Mouse (Mus musculus) layer of hippocampus, postnatal 14 days (tissue): Measurements from ENCODE around the gene Pfn1. TPM values are rescaled to one million over a fixed set of nuclear protein-coding genes. Genes with fewer than 3 reads are reported as not detected.

ENCODE experiments used
- DNase-seq, 2 experiments: peaks; one replicate each; pipeline ENCODE4 v3.0.0; 2021 to 2022; ENCODE audit warnings: low spot score in 2 of 2, mixed read lengths in 1 of 2
- total RNA-seq, 2 experiments: library from RNA; stranded (reverse); gene quantifications; 2 replicates each; pipeline ENCODE4 v1.2.3; 2021

Gene Pfn1
- total RNA-seq, 2 experiments from 2014 or later: 340 to 380 TPM

DNA sequence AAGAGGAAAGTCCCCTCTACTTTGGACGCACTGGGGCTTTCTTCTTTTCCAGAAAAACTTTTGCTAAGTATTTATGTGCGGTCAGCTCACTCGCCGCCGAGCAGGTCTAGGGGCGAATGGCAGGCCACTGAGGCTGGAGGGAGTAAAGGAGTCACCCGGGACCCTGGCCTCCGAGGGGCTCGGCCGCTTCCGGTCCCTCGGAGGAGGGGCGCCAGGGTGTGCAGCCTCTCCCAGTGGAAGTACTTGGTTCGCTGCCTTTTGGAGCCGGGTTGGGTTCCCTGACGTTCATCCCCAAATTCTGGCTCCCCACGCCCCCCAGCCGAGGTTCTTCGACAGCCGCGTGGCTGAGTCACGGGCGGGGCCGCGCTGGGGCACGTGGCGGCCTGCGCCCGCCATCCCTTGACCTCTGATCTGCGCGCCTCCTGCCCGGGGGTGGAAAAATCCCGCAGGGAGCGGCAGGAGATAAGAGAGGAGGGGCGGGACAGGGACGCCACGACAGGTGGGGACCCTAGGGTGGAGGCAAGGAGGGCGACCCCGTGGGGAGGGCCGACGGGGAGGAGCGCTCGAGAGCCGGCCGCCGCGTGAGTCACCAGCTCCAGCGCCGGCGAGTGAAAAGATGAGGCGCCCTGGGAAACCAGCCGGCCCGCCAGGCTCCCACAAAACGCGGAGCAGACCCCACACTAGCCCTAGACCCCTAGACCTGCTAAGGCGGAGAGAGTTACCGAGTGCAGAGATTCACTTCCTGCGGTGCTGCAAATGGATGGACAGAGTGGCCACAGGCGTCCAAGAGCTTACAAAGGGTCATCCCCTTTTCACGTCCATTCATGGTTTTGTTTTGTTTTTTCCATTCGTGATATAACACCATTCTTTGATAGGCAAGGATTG is 1.4 kb upstream of the Pfn1 start:
- no peak for DNase-seq

DNA sequence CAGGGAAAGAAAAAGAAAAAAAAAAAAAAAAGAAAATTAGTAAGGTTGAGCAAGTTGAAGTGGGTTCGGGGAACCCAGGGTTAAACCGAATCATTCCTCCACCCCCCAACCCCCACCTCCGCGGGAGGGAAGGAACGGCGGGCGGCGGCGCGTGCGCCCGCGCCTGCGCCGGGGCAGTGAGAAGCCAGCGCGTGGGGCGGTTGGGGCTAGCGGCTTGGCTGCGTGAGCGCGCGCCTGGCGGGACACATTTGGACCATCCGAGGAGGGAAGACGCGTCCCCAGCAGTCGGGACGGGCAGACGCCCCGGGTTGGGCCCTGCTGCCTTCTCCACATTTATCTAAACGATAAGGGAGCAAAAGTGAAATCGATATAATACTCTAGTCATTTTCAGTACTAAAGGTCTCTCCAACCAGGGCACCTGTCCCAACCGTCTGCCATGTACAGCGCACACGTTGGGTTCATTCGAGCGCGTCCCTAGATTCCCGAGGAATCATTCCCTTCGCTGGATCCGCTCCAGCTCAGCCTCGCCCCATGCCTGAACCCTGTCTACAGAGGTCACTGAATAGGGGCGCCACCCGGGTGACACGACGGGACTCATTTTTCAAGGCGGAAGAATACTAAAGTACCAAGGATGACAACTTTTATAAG is 603 bp upstream of the Pfn1 start:
- peak in 1 of 2 experiments; percentile 78 for DNase-seq

DNA sequence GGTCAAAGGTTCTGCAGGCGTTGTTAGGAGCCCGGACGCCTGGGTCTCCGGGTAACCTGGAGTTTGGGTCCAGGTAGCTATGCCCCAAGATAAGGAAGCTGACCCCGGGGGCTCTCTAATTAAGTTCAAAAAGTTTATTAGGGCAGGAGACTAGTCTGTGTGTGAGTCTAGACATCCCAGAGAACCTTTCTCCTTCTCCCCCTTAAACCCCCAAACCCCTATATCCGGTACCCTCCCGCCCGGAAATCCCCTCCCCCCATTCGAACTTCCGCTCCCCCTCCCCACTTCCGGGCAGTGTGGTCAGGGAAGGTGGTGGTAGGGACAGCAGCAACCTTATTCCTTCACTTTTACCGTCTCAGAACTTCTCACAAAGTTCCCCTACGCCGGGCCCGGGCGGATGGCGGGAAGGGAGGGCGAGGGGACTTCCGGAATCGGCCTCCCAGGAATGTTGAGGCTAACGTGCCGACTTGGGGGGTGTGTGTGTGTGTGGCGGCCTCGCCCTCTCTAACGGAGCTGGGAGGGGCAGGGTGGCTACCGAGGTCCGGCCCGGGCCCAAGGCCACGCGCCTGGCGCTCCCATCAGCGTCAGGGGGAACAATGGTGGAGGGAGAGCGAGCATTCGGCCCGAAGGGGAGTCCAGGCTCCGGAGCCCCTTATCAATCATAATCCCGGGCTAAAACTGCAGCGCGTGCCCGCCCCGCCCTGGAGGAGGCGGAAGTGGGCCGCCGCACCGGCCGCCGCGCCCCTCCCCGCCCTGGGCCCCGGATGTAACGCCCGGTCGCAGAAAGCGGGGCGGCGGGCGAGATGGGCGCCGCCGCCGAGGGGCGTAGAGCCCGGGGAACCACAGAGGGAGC is 873 bp downstream of the Pfn1 start:
- peak in 1 of 2 experiments; percentile 46 for DNase-seq

DNA sequence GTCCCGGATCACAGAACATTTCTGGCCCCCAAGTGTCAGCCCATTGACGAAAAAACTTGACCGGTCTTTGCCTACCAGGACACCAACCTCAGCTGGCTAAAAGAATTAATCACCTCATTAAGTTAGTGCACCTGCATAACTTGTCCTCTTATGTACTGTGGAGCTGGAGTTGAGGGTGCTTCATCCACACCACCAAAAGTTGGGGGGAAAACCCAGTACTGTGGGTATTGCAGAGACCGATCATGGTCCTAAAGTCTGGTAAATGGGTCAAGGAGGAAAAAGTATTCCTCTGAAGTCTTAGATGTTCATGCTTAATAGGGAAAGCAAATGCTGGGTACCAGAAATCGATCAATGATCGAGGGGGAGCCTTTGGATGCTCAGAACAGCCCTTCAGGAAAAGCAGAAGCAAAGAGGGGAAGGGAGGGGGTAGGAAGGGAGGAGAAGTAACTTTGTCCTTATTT is 1.5 kb downstream of the Pfn1 start:
- DNase-seq: no peak

DNA sequence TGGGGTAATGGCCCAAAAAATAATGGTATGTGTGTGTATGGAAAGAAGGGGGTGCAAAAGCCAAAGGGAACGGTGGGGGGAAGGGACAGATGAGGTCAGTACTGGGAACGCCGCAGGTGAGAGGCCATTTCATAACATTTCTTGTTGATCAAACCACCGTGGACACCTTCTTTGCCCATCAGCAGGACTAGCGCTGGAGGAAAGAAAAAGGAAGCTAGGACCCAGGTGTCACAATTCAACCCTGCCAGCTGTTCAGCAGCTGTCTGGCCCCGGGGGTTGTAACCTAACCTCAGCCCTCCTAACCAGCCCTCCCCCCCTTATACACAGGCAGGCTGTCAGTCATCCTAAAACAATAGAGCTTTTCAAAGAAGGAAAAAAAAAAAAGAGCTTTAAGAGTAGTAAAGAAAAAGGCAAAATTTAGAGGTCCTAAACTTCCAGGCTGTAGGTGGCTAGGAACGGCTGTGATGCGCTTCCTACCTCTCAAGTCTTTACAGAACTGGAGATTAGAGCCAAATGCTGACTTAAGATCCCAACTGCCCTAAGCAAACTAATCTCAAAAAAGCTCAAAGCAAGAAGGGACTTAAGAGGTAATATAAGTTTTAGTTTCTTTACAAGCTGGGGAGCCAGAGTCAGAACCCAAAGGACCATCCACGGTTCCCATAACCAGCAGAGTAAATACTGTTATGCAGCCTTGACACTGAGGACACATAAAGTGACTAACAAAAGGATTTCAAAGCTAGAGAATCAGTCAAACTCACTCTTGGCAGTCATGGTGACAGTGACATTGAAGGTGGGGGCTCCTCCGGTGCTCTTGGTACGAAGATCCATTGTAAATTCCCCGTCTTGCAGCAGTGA is 2.2 kb downstream of the Pfn1 start:
- DNase-seq: no peak

DNA sequence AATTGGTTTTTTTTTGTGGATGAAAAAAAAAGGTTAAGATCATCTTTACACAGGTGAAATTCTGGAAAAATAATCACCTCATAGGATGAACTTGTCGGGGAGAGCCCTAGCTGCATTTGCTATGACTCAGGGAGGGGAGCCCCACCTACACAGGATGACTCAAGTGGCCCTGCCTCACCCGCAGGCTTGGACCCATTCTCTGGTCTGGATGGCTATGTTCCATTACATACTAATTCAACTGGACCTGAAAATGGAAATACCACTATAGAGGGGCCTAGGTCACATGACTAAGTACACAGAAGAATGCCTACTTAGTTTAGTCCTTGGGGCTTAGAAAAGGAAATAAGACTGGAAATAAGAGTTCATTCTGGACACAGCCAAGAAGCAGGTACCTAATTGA is 3.1 kb downstream of the Pfn1 start:
- no peak for DNase-seq

DNA sequence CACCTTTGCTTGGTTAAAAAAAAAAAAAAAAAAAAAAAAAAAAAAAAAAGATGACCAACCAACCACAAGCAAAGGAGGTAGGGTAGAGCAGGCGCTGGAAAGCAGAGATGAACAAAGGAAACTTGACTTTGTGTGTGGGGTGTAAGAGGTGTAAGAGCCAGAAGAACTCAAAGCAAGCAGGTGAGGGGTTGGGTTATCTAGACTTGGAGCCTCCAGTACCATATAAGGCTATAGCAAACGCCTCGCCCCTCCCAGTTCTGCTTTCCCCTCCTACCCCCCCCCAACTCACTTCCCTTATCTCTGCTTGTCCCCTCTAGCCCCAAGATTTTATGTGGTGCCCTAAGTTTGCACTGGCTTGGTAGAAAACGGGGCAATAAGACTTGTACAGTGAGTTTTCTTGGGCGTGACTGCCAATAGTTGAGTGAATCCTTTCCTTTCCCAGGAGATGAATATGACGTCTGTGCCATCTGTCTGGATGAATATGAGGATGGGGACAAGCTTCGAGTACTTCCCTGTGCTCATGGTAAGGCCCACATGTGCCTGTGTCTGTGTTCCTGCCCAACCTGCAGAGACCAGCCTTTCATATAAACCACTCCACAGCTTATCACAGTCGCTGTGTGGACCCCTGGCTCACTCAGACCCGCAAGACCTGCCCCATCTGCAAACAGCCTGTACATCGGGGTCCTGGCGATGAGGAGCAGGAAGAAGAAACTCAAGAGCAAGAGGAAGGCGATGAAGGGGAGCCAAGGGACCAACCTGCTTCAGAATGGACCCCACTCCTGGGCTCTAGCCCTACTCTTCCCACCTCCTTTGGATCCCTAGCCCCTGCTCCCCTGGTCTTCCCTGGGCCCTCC is 3.9 kb downstream of the Pfn1 start:
- no peak for DNase-seq

DNA sequence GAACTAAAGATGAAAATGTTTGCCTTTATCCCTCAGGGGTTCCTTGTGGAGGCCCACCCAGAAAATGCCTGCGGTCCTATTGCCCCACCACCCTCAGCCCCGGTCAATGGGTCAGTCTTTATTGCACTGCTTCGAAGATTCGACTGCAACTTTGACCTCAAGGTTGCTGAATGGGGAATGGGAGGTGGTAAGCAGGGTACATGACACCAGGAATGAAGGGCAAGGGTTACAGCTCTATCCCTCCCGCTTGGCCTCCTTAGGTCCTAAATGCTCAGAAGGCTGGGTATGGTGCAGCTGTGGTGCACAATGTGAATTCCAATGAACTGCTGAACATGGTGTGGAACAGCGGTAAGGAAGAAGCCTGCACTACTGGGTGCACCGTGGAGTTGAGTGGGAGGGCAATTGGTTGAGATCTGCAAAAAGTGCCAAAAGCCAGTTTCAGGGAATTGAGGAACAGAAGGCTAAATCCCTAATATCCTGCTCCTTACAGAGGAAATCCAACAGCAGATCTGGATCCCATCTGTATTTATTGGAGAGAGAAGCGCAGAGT is 5.2 kb downstream of the Pfn1 start:
- DNase-seq: no peak

DNA sequence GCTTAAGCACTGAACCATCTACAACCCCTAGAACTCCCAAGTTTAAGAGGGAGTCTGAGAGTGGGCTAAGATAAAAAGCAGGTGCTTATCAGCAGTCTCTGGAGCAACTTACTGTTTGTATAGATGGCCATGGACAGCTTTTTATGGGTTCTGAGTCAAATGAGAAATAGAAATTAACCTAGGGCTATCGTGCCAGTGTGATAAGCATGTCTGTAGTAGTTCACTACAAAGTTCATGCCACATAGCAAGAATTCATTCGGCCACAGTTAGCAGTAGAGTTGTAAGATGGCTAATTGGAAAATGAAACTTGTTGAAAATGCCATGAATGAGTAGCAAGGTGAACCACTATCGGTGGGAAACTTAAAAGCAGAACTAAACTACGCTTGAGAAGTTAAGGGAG is 5.9 kb downstream of the Pfn1 start:
- no peak for DNase-seq

DNA sequence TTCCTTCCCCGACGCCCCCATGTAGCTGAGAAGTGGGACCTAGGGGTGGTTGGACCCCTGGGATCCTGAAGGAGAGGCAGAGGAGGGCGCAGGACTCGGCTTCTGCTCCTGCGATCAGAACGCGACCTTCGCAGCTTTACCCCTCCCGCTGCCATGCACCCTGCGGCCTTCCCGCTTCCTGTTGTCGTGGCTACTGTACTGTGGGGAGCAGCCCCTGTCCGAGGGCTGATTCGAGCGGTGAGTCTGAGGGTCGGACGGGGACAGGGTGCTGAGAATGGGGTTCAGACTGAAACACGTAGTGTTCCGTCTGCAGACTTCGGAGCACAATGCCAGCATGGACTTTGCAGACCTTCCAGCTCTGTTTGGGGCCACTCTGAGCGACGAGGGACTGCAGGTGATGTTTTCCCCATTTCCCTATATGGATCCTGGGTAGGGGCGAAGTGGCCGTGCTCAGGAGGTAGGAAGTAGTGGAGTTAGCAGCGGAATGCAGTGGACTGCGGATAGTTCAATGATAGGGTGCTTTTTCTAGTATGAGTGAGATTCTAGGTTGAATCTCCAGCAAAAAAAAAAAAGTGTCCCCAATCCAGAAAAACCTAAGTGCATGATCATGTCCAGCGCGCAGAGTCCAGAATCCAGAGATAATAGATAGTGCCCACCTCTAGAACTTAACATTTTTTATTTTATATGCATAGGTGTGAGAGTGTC is 6.6 kb downstream of the Pfn1 start:
- DNase-seq: no peak

DNA sequence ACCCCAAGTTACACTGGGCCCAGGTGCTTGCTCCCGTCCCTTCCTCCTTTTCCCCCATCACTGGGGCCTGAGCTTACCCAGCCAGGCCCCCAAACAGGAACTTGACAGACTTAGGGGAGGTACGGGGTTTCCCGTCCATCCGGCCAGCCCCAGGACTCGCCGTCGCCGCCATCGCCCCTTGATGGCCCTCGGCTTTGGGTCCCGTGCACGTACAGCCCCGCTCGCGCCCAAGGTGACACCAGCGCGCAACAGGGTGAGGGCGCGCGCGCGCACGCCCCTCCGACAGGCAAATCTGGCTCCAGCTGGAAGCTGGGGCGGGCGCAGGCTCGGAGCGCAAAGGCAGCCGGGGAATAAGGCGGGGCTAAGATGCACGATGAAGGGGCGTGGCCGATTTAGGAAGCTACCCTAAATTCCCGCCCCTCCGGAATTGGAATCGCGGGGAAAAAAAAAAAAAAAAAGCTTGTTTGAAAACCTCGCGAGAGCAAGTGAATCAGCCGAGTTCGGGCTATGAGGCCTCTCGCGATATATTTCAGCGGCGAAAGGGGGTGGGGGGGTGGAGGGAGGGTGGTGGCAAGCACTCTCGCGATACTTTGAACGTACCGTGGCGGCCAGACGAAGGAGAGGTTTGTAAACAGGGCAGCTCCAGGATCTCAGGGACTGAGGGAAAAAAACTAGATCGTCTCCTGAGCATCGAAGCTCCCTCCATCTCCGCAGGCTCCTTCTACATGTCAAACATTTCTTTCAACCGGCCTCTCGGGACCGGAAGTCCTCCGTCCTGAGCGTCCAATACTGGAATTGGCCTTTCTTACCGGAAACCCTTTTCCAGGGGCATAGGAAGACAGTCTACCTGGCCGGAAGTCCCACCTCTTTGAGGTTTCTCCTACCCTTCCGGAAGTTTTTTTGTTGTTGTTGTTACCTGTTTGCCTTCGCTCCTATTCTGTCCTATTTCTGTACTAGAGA is 7.5 kb downstream of the Pfn1 start, which contains the start of the genes Rnf167 and Slc25a11:
Gene Rnf167 (plus strand): TSS at position 545 of the 960 bp plus-strand sequence.
Gene Slc25a11 (minus strand): TSS at position 789 of the 960 bp plus-strand sequence.
- peak; percentile 94 to 98 for DNase-seq

DNA sequence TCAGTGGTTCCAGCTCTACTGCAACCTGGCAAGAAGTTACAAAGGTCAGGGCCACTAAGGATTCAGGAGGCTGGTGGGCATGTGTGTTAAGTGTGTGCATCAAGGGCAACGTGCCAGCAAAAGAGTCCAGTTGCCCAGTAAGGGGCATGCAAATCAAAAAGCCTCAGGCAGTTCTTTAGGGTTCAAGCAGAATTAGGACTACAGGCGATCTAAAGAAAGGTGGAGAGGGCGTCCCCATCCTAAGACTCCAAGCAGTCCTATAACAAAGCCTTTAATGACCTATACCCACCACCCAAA is 8.2 kb downstream of the Pfn1 start:
- no peak for DNase-seq

DNA sequence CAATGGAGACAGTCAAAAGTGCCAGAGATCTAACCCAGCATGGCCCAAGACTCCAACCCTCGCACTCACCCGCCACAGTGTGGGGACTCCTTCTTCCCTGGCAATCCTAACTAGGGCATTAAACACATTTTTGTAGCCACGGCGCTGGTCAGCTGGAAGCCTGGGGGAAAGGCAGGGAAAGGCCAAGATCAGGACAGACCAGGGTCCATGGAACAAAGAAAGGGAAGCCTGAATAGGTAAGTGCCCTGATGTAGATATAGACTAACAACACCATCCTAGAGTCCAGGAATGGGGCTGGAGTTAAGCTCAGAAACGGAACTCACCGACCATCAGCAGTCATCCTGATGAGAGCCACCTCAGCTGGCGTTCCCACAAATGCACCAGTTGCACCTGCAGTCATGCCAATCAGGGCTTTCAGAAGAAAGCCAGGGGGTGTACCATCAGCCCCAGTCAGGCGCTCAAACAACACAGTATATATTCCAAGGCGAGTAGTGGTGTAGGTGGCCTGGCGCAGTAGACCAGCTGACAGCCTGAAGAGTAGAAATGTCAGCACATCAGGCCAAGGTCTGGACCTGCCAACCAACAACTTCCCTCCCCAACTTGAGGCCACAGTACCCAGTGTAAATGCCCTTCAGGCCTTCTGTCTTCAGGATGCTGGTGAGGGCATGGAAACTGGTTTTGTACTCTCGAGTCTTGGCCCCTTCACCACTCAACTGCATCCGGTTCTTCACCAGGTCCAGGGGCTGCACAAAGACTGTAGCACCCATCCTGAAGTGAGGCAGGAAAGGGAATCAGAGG is 8.8 kb downstream of the Pfn1 start:
- DNase-seq: no peak

DNA sequence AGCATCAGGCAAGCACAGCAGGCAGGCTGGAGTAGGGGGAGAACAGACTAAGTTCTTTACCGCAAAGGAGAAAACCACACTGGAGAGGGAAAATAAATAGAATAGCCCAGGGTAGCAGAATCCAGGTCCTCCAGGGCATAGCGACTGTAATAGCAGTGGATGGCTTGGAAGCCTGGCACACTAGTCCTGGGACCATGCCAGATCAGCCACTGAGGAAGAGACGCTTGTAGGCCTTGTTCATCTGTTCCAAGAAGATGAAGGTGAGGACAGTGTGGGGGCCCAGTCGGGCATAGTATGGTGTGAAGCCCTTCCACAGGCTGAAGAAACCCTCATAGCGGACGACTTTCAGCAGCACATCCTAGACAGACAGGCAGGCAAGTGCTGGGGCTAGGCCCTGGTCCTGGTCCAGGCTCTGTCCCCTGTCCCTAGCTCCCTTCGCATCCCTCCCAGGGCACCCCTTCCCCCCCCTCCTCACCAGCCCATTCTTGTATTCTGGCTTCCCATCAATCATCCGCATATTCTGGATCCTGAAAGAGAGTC is 9.8 kb downstream of the Pfn1 start:
- no peak for DNase-seq

DNA sequence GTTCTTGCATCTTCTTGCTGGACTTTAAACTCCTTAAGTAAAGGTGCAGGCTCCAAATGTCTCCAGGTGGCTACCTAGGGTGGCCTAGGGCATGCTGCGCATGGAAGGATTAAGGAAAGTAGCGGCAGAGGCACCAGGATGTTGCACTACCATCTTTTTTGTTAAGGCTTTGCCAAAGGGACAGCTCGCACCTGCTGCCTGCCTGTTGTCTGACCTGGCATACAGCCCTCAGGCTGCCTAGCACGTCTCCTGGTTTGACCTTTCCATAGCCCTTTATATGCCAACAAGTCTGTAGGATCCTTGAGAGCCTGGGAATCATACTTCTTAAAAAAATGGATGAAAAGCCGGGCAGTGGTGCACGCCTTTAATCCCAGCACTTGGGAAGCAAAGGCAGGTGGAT is 11.4 kb downstream of the Pfn1 start:
- no peak for DNase-seq

DNA sequence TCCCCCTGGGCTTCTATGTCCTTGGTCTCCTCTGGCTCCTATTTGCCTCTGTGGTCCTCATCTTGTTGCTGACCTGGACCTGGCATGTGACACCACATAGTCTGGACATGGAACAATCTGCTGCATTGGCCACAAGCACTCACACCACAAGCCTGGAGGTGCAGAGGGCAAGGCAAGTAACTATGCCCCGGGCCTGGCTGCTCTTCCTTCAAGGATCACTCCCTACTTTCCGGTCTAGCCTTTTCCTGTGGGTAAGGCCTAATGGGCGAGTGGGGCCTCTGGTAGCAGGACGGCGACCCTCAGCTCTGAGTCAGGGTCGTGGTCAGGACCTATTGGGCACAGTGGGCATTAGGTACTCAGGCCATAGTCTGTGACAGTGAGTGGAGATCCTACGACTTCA is 13.2 kb downstream of the Pfn1 start:
- no peak for DNase-seq

DNA sequence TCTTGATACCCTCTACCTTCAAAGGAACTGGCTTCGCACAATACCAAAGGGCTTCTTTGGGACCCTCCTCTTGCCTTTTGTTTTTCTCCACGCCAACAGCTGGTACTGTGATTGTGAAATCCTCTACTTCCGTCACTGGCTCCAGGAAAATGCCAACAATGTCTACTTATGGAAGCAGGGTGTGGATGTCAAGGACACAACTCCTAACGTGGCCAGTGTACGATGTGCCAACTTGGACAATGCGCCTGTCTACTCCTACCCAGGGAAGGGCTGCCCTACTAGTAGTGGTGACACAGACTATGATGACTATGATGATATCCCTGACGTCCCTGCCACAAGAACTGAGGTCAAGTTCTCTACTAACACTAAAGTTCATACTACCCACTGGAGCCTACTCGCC is 14.5 kb downstream of the Pfn1 start:
- no peak for DNase-seq
